Mouse (Mus musculus): ENCODE results near the gene Lpar2. TPM values are rescaled to one million over a fixed set of nuclear protein-coding genes. Genes with fewer than 3 reads are reported as not detected.

Gene Lpar2
- total and polyA plus RNA-seq, 2 experiments from 2014 or later: 0.63 to 5.4 TPM

DNA sequence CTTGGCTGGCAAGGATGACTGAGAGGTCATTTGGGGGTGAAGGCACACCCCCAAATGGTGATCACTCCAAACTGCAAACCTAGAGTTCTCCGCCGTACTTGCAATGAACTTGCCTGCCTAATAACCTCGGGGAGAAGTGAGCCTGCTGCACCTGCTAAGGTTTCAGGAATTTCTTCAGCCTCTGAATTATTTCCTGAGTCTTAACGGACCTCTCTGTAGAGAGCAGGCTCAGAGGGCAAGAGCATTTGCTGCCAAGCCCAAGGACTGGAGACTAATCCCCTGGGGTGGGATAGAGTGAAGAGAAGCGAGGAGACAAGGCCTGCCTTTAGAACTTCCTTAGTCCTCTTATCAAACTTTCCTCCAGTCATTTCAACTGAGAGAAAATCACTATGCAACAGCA, 32.5 kb upstream of the Lpar2 start:
- Histone ChIP-seq H3K27ac (ENCODE audit: low read depth, low read length) (no peak overlapping the region), H3K36me3 (ENCODE audit: insufficient read depth, low read length) (0 out of 2 replicates have a peak, but pooled peaks cover 11% of the 10 kb centered on the region), H3K4me3 (ENCODE audit: low read depth, low read length) (no peak overlapping the region), H3K4me2 (ENCODE audit: low read depth, low read length, poor library complexity, severe bottlenecking) (no peak overlapping the region; the same call in 1 of the 2 replicates), H3K9ac (replicated peaks; ENCODE audit: low read length, poor library complexity, severe bottlenecking) (no peak overlapping the region), H3K4me1 (ENCODE audit: insufficient read depth, low read length) (peaks cover 4% of the 10 kb centered on the region; the same call in 1 of the 2 replicates), H3K9me3 (ENCODE audit: low read length) (no peaks in the 10 kb centered on the region), H3K27me3 (ENCODE audit: insufficient read depth, low read length) (no peaks in the 10 kb centered on the region)
- no peak for ATAC-seq (ENCODE audit: low FRiP score)
- DNase-seq (ENCODE audit: low spot score): no peak
- no peak for TF ChIP-seq CTCF (IDR thresholded peaks at IDR 0.05)
- 71% methylated on average over 5 of the region's 5 CpGs for WGBS

DNA sequence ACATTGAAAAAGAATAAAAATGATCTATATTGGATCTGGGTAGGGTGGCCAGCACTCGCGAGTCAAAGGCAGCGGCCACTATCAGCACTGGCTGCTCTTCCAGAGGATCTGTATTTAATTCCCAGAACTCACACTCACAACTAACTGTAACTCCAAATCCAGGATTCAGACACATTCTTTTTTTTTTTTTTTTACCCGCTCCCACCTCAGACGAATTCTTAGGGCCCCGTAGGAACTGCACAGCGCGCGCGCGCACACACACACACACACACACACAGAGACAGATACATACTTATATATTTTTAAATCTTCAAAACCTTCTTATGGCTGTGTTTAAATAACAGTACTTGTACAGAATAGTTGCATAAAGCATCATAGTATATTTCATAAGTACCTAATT, 31.9 kb upstream of the Lpar2 start:
- Histone ChIP-seq H3K4me1 (ENCODE audit: insufficient read depth, low read length) (peaks cover 4% of the 10 kb centered on the region; the same call in 1 of the 2 replicates), H3K9me3 (ENCODE audit: low read length) (no peaks in the 10 kb centered on the region), H3K4me2 (ENCODE audit: low read depth, low read length, poor library complexity, severe bottlenecking) (peak overlapping the region; percentile 92), H3K27me3 (ENCODE audit: insufficient read depth, low read length) (no peaks in the 10 kb centered on the region), H3K9ac (replicated peaks; ENCODE audit: low read length, poor library complexity, severe bottlenecking) (peak overlapping the region; percentile 94), H3K36me3 (ENCODE audit: insufficient read depth, low read length) (0 out of 2 replicates have a peak, but pooled peaks cover 13% of the 10 kb centered on the region), H3K4me3 (ENCODE audit: low read depth, low read length) (peak overlapping the region; percentile 100), H3K27ac (ENCODE audit: low read depth, low read length) (peak overlapping the region; percentile 77; the same call in 1 of the 2 replicates)
- no peak for TF ChIP-seq CTCF (IDR thresholded peaks at IDR 0.05)
- no peak for DNase-seq (ENCODE audit: low spot score)
- 26% methylated on average over 11 of the region's 11 CpGs for WGBS
- ATAC-seq (ENCODE audit: low FRiP score): peak; percentile 8; the same call in 1 of the 2 replicates

DNA sequence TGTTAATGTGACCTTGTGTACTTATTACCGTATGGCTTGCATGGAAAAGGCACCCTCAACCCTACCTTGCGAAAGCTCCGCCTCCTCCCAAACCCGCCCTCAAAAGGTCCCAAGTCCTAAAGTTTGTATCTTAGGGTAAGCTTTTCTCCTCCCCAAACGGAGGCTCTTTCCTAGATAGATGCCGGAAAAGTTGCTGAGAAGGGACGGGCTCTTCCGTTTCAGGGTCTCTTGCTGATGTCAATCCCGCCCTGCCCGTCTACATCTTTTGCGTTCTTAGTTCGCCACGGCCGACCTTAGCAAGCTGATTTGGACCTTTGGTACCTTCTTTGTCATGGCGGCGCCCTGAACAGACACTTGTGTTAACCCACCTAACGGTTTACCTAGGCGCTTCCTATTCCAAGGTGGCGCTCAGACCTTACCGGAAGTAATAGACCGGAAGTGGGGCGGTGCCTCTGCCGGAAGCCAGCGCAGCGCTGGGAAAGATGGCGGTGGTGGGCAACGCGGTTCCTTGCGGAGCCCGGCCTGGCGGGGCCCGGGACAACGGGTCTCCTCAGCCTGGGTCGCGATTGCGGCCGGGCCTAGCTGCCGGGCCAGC, 31.4 kb upstream of the Lpar2 start, which contains the start of the genes Atp13a1 and Zfp866:
Atp13a1 (plus strand) TSS at position 391 of the 595 bp plus-strand sequence.
Zfp866 (minus strand) TSS at position 406 of the 595 bp plus-strand sequence.
- WGBS: under 1% methylated on average over 38 of the region's 38 CpGs
- Histone ChIP-seq H3K4me1 (ENCODE audit: insufficient read depth, low read length) (peaks cover 4% of the 10 kb centered on the region; the same call in 1 of the 2 replicates), H3K36me3 (ENCODE audit: insufficient read depth, low read length) (peaks cover 18% of the 10 kb centered on the region; the same call in 1 of the 2 replicates), H3K4me2 (ENCODE audit: low read depth, low read length, poor library complexity, severe bottlenecking) (peak within 1 kb of the TSS; percentile 92), H3K27me3 (ENCODE audit: insufficient read depth, low read length) (no peaks in the 10 kb centered on the region), H3K9ac (replicated peaks; ENCODE audit: low read length, poor library complexity, severe bottlenecking) (peak within 1 kb of the TSS; percentile 94), H3K27ac (ENCODE audit: low read depth, low read length) (peak within 1 kb of the TSS; percentile 77), H3K4me3 (ENCODE audit: low read depth, low read length) (peak within 1 kb of the TSS; percentile 100), H3K9me3 (ENCODE audit: low read length) (no peaks in the 10 kb centered on the region)
- peak; percentile 20; the same call in 1 of the 2 replicates for TF ChIP-seq CTCF (IDR thresholded peaks at IDR 0.05)
- peak; percentile 95 for ATAC-seq (ENCODE audit: low FRiP score)
- DNase-seq (ENCODE audit: low spot score): peak; percentile 94

DNA sequence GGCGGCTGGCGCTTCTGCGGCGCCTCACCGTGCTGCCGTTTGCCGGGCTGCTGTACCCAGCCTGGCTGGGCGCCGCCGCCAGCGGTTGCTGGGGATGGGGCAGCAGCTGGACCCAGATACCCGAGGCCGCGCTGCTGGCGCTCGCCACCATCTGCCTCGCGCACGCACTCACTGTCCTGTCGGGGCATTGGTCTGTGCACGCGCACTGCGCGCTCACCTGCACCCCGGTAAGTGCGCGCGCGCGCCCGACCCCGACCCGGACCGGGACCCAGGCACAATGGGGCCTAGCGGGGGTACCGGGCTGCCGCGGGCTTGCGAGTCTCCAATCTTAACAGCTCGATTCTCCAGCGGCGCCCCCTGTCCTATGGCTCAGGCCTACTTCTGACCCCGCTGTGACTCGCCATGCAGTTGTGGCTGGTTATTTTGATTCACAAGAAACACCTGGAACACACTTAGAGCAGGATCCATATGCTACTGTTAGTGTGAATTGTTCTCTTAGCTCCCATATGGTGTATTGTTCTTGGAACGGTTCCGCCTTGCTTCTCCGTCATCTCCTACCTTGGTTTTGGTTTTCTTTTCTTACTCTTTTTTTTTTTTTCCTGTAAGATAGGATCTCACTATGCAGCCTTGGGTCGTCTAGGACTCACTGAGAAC, 30.7 kb upstream of the Lpar2 start:
- no peaks in the 10 kb centered on the region for H3K9me3 ChIP-seq (ENCODE audit: low read length)
- H3K4me3 ChIP-seq (ENCODE audit: low read depth, low read length): peak overlapping the region; percentile 100
- TF ChIP-seq CTCF (IDR thresholded peaks at IDR 0.05): no peak
- ATAC-seq (ENCODE audit: low FRiP score) (peak; percentile 70), DNase-seq (ENCODE audit: low spot score) (peak; percentile 23)
- peak overlapping the region; percentile 77 for H3K27ac ChIP-seq (ENCODE audit: low read depth, low read length)
- peaks cover 4% of the 10 kb centered on the region; the same call in 1 of the 2 replicates for H3K4me1 ChIP-seq (ENCODE audit: insufficient read depth, low read length)
- under 1% methylated on average over 40 of the region's 48 CpGs for WGBS
- H3K9ac ChIP-seq (replicated peaks; ENCODE audit: low read length, poor library complexity, severe bottlenecking): peak overlapping the region; percentile 94
- H3K36me3 ChIP-seq (ENCODE audit: insufficient read depth, low read length): peaks cover 22% of the 10 kb centered on the region
- H3K27me3 ChIP-seq (ENCODE audit: insufficient read depth, low read length): no peaks in the 10 kb centered on the region
- H3K4me2 ChIP-seq (ENCODE audit: low read depth, low read length, poor library complexity, severe bottlenecking): peak overlapping the region; percentile 92

DNA sequence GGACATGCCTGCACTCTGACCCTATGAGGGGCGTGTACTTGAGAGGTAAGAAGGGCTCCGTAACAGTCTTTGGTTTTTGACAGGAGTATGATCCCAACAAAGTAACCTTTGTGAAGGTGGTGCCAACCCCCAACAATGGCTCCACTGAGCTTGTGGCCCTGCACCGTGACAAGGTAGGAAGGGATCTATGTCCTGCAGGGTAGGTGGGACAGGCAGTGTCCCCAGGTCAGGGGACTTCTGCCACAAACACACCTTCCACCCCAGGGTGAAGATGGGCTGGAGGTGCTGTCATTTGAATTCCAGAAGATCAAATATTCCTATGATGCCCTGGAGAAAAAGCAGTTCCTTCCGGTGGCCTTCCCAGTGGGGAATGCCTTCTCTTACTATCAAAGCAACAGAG, 28.6 kb upstream of the Lpar2 start:
- Histone ChIP-seq H3K4me1 (ENCODE audit: insufficient read depth, low read length) (peaks cover 4% of the 10 kb centered on the region; the same call in 1 of the 2 replicates), H3K4me3 (ENCODE audit: low read depth, low read length) (no peak overlapping the region), H3K9ac (replicated peaks; ENCODE audit: low read length, poor library complexity, severe bottlenecking) (no peak overlapping the region), H3K27ac (ENCODE audit: low read depth, low read length) (no peak overlapping the region), H3K4me2 (ENCODE audit: low read depth, low read length, poor library complexity, severe bottlenecking) (no peak overlapping the region), H3K9me3 (ENCODE audit: low read length) (no peaks in the 10 kb centered on the region), H3K27me3 (ENCODE audit: insufficient read depth, low read length) (no peaks in the 10 kb centered on the region), H3K36me3 (ENCODE audit: insufficient read depth, low read length) (peaks cover 43% of the 10 kb centered on the region)
- ATAC-seq (ENCODE audit: low FRiP score) (no peak), DNase-seq (ENCODE audit: low spot score) (no peak)
- TF ChIP-seq CTCF (IDR thresholded peaks at IDR 0.05): no peak
- WGBS: 91% methylated on average over 4 of the region's 4 CpGs

DNA sequence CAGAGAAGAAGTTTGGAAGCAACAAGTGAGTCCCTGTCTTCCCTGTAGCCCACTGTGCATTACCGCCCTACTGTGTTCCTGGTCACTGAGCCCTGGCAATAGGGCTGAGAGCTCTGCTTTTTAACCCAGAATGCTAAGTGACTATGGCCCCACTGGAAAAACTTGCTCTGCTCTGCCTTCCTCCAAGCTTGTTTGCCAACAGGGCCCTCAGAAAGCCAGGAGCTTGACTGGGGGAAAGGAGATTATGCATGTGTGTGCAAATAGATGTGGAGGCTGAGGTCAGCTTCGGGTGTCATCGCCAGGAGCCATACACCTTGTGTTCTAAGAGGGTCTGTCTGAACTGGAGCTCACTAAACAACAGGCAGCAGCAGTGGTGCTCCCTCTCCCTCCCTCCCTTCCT, 28.1 kb upstream of the Lpar2 start:
- DNase-seq (ENCODE audit: low spot score): no peak
- 95% methylated on average over 3 of the region's 3 CpGs for WGBS

More for the DNA sequence above, 28.1 kb upstream of the Lpar2 start:
- H3K9ac ChIP-seq (replicated peaks; ENCODE audit: low read length, poor library complexity, severe bottlenecking): no peak overlapping the region
- no peak overlapping the region for H3K4me3 ChIP-seq (ENCODE audit: low read depth, low read length)
- no peaks in the 10 kb centered on the region for H3K9me3 ChIP-seq (ENCODE audit: low read length)
- H3K4me1 ChIP-seq (ENCODE audit: insufficient read depth, low read length): peaks cover 4% of the 10 kb centered on the region; the same call in 1 of the 2 replicates
- no peak overlapping the region for H3K4me2 ChIP-seq (ENCODE audit: low read depth, low read length, poor library complexity, severe bottlenecking)
- H3K36me3 ChIP-seq (ENCODE audit: insufficient read depth, low read length): peaks cover 47% of the 10 kb centered on the region
- no peak overlapping the region for H3K27ac ChIP-seq (ENCODE audit: low read depth, low read length)
- no peak for ATAC-seq (ENCODE audit: low FRiP score)
- H3K27me3 ChIP-seq (ENCODE audit: insufficient read depth, low read length): no peaks in the 10 kb centered on the region
- TF ChIP-seq CTCF (IDR thresholded peaks at IDR 0.05): no peak
